In the genomic region with DNA sequence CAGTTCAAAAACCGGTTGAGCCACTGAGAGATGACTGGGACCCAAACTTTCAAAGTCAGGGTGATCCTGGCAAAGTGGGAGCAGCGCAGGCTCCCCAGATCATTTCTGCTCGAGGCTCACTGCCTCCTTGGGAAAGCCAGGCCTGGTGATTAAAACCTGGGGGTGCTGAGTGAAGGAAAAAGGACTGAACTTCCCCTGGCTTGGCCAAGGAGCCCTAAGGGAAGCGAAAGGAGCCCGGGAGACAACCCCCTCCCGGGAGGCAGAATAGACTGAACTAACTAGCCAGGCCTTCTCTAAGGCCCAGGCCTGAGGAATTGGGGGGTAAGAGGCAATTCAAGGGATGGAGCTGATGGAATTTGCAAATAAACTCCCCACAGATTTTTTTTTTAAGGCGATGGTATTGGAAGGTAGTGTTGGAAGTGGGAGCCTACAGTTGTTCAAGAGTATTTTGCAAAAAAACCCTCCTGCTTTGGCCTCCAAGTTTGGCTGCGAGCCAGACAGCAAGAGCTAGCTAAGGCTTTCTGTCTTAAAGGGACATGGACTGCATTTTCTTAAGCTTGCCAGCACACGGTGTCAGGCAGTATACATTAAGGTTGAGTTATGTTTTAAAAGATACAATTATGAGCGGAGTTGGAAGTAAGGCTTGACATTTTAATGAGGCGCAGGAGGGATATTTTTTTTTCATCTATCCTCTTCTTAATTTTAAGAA, we compare ENCODE assay signal across 8 mouse cellular contexts. TPM values are rescaled to one million over a fixed set of nuclear protein-coding genes. Genes with fewer than 3 reads are reported as not detected.
DNase-seq lines count a peak whose midpoint lies in the region; ATAC-seq lines count a peak whose summit lies in the region.

No protein-coding gene starts in this region.

- 33% methylated on average over 11 of the region's 11 CpGs for WGBS in kidney, embryonic 14.5 days
- 21% methylated on average over 11 of the region's 11 CpGs for WGBS in embryonic facial prominence, embryonic 11.5 days
- WGBS in hindbrain, embryonic 10.5 days = 20% methylated on average over 11 of the region's 11 CpGs
- 26% methylated on average over 11 of the region's 11 CpGs for WGBS in midbrain, embryonic 15.5 days

- no peak overlapping the region for H3K9ac ChIP-seq in kidney, embryonic 14.5 days (ENCODE audit: low read depth, low read length)
- H3K9ac ChIP-seq in embryonic facial prominence, embryonic 11.5 days (replicated peaks; ENCODE audit: low read length) = no peak overlapping the region
- peak overlapping the region; percentile 8; the same call in 1 of the 2 replicates for H3K9ac ChIP-seq in midbrain, embryonic 15.5 days

- ATAC-seq in kidney, embryonic 14.5 days (ENCODE audit: low FRiP score, low TSS enrichment) = no peak
- no peak for ATAC-seq in embryonic facial prominence, embryonic 11.5 days (replicated peaks; ENCODE audit: insufficient number of reproducible peaks, low FRiP score, low TSS enrichment, low read depth)
- ATAC-seq in midbrain, embryonic 15.5 days (replicated peaks) = no peak

- no peaks in the 10 kb centered on the region for H3K9me3 ChIP-seq in kidney, embryonic 14.5 days (ENCODE audit: control insufficient read depth, low read length)
- H3K9me3 ChIP-seq in embryonic facial prominence, embryonic 11.5 days (replicated peaks; ENCODE audit: control insufficient read depth, low read length) = no peaks in the 10 kb centered on the region
- H3K9me3 ChIP-seq in hindbrain, embryonic 10.5 days = no peaks in the 10 kb centered on the region
- H3K9me3 ChIP-seq in midbrain, embryonic 15.5 days = no peaks in the 10 kb centered on the region

- H3K36me3 ChIP-seq in kidney, embryonic 14.5 days (ENCODE audit: control insufficient read depth, insufficient read depth, low read length) = no peaks in the 10 kb centered on the region
- no peaks in the 10 kb centered on the region for H3K36me3 ChIP-seq in embryonic facial prominence, embryonic 11.5 days (replicated peaks; ENCODE audit: control insufficient read depth, insufficient read depth, low read depth, low read length)
- 0 out of 2 replicates have a peak, but pooled peaks cover 10% of the 10 kb centered on the region for H3K36me3 ChIP-seq in hindbrain, embryonic 10.5 days
- H3K36me3 ChIP-seq in midbrain, embryonic 15.5 days (replicated peaks) = no peaks in the 10 kb centered on the region

- H3K4me2 ChIP-seq in kidney, embryonic 14.5 days (replicated peaks; ENCODE audit: low read depth, low read length) = 0 out of 2 replicates have a peak overlapping the region, but pooled peaks have one; percentile 0
- no peak overlapping the region; the same call in 1 of the 2 replicates for H3K4me2 ChIP-seq in embryonic facial prominence, embryonic 11.5 days (ENCODE audit: low read depth, low read length)
- H3K4me2 ChIP-seq in midbrain, embryonic 15.5 days = peak overlapping the region; percentile 91

- H3K4me3 ChIP-seq in kidney, embryonic 14.5 days (ENCODE audit: low read length) = peak overlapping the region; percentile 7; the same call in 1 of the 2 replicates
- H3K4me3 ChIP-seq in embryonic facial prominence, embryonic 11.5 days (ENCODE audit: low read depth, low read length) = no peak overlapping the region
- H3K4me3 ChIP-seq in hindbrain, embryonic 10.5 days = peak overlapping the region; percentile 72
- peak overlapping the region; percentile 62 for H3K4me3 ChIP-seq in midbrain, embryonic 15.5 days

- DNase-seq in kidney, adult 9 months = no peak
- DNase-seq in embryonic facial prominence, embryonic 11.5 days (ENCODE audit: low spot score) = peak; percentile 68
- peak; percentile 36 for DNase-seq in hindbrain, embryonic 10.5 days (ENCODE audit: low spot score)
- no peak for DNase-seq in right cerebral cortex, postnatal 25 days
- DNase-seq in testis, postnatal 10 days (ENCODE audit: low spot score) = no peak
- no peak for DNase-seq in thymus, postnatal 36 days

- H3K4me1 ChIP-seq in kidney, embryonic 14.5 days (ENCODE audit: control insufficient read depth, insufficient read depth, low read length) = peaks cover 14% of the 10 kb centered on the region
- peaks cover 2% of the 10 kb centered on the region; the same call in 1 of the 2 replicates for H3K4me1 ChIP-seq in embryonic facial prominence, embryonic 11.5 days (ENCODE audit: control insufficient read depth, insufficient read depth, low read length)
- H3K4me1 ChIP-seq in hindbrain, embryonic 10.5 days (replicated peaks) = peaks cover 43% of the 10 kb centered on the region
- peaks cover 19% of the 10 kb centered on the region for H3K4me1 ChIP-seq in midbrain, embryonic 15.5 days

- peaks cover 17% of the 10 kb centered on the region for H3K27me3 ChIP-seq in kidney, embryonic 14.5 days (ENCODE audit: control insufficient read depth, insufficient read depth, low read length)
- H3K27me3 ChIP-seq in embryonic facial prominence, embryonic 11.5 days (ENCODE audit: control insufficient read depth, insufficient read depth, low read length) = peaks cover 7% of the 10 kb centered on the region
- peaks cover 45% of the 10 kb centered on the region for H3K27me3 ChIP-seq in hindbrain, embryonic 10.5 days (ENCODE audit: insufficient read depth, poor library complexity, severe bottlenecking)
- H3K27me3 ChIP-seq in midbrain, embryonic 15.5 days (replicated peaks) = peaks cover 11% of the 10 kb centered on the region

- H3K27ac ChIP-seq in kidney, embryonic 14.5 days (ENCODE audit: low read depth, low read length) = no peak overlapping the region
- H3K27ac ChIP-seq in embryonic facial prominence, embryonic 11.5 days (replicated peaks; ENCODE audit: low read depth, low read length) = no peak overlapping the region
- H3K27ac ChIP-seq in hindbrain, embryonic 10.5 days = peak overlapping the region; percentile 71
- H3K27ac ChIP-seq in midbrain, embryonic 15.5 days = peak overlapping the region; percentile 31; the same call in 1 of the 2 replicates

RNA-seq across cellular contexts. Expression of gene Ebf1, which starts 5.1 kb away (rescaled TPM):
- polyA plus RNA-seq in kidney, embryonic 14.5 days (2014; fragmentation: Nextera tagmentation; extraction: Ambion mirVana) = 19.9 and 26.9 TPM in 2 replicates
- 47.9 and 50.3 TPM in 2 replicates for polyA plus RNA-seq in embryonic facial prominence, embryonic 11.5 days (2014; fragmentation: Nextera tagmentation; extraction: Ambion mirVana)
- polyA plus RNA-seq in hindbrain, embryonic 10.5 days (2016; fragmentation: Nextera tagmentation; extraction: Ambion mirVana) = 60.1 and 77.9 TPM in 2 replicates
- 66.6 and 68.9 TPM in 2 replicates for polyA plus RNA-seq in midbrain, embryonic 15.5 days (2015; fragmentation: Nextera tagmentation; extraction: Ambion mirVana)

Comparison
In these comparisons a context has a peak if more than half of its experiments do, and no peak if none do; other contexts are left out.
1. H3K27ac ChIP-seq: peak in hindbrain, embryonic 10.5 days (single experiment) and midbrain, embryonic 15.5 days (single experiment); none in kidney, embryonic 14.5 days (single experiment) and embryonic facial prominence, embryonic 11.5 days (single experiment).
2. DNase-seq: peak in embryonic facial prominence, embryonic 11.5 days (single experiment) and hindbrain, embryonic 10.5 days (single experiment); none in kidney, adult 9 months (single experiment), right cerebral cortex, postnatal 25 days (single experiment), testis, postnatal 10 days (single experiment) and thymus, postnatal 36 days (0 of 2).